Mouse (Mus musculus) liver, adult (tissue): Measurements from ENCODE around the gene Krt86.

ENCODE experiments used
- GATA4 ChIP-seq: IDR thresholded peaks from 2 replicates; pipeline ENCODE4 v1.6.1; 2014; ENCODE audit warnings: mild to moderate bottlenecking, low read length; ENCODE audit not compliant: insufficient replicate concordance

Krt86 gene

DNA sequence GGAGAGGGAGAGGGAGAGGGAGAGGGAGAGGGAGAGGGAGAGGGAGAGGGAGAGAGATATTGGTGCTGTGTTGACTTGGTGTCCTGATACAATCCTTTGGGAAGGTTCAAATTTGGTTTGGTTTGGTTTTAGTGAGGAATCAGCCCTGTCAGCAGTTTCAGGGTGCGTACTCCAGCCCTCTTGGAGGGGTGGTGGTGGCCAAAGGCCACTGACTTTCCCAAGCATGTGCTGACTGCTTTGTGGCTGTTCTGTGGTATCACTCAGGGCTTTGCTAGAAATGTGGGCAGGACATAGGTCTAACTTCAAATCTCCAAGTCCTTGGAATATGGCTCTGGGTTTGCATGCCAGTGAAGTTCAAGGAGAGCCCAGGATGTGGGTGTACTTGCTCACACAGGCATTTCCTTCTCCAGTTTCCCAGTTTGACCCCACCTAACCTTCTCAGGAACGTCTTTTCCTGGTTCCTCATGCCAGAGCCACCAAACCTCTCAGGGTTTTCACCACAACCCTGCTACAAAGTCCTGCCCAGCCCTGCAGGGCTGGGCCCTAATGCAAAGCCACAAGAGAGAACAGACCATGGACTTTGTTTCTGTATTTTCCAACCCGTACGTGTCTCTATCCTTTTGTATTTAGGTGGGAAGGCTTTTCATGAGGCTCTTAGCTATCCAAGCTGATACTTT lies 49.4 kb downstream of the Krt86 start:
- TF ChIP-seq GATA4 = no peak
